Mouse (Mus musculus) spleen, postnatal 4 days (tissue): ENCODE measurements at regions not wholly inside any gene's neighbourhood (a gene's known extent, or its start where the extent isn't known, plus 50 kb on each side); places are given as distances from the start of the nearest gene placed in this dataset.

Experiments
- DNase-seq, 2 experiments: peaks; one replicate each; pipeline ENCODE4 v3.0.0; 2022; ENCODE audit warnings: low spot score in 2 of 2

DNA sequence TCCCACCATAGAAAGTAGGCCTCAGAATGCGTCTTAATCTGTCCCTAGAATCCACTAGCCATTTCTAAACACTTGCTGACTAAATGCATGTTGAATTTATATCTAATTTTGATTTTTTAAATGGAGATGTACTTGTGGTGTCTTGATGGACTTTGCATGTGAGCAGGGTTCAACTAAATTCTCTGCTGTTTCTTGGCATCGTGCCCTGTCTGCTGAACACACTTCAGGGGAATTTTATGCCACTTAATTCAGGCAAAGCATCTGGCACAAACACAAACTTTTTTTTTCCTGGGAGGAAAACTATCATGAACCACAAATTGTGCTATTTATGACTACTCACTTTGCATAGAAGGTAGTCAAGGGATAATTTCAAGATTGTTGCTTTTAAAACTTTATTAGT lies 87.7 kb downstream of the Stc2 start:
- DNase-seq = no peak

GRCm38 (mm10) chr11:31248467-31248866 lies 66.2 kb upstream of the Gm17332 start:
- peak; percentile 26 to 73 for DNase-seq
